Mouse (Mus musculus) embryonic facial prominence, embryonic 11.5 days (tissue): ENCODE measurements at regions not wholly inside any gene's neighbourhood (a gene's known extent, or its start where the extent isn't known, plus 50 kb on each side); places are given as distances from the start of the nearest gene placed in this dataset.

Source experiments
- ATAC-seq: fragments of 200-750 bp; cut with Nextera tagmentation; replicated peaks from 2 replicates; pipeline ENCODE4 v1.8.0; 2017; ENCODE audit warnings: low read depth; ENCODE audit not compliant: insufficient number of reproducible peaks, low FRiP score, low TSS enrichment
- DNase-seq: peaks from one replicate; pipeline ENCODE4 v3.0.0-alpha.2; 2015; ENCODE audit warnings: low spot score
- H3K27ac ChIP-seq: fragments of 300-500 bp; sonication (generic); replicated peaks from 2 replicates; pipeline ENCODE4 v1.5.1; 2014; ENCODE audit warnings: mild to moderate bottlenecking, low read depth, low read length, control low read depth
- H3K27me3 ChIP-seq: fragments of 300-500 bp; sonication (generic); 2 replicates; pipeline ENCODE4 v1.6.1; 2014; ENCODE audit warnings: mild to moderate bottlenecking, low read length, moderate library complexity, mixed read lengths; ENCODE audit not compliant: control insufficient read depth, insufficient read depth
- H3K36me3 ChIP-seq: fragments of 300-500 bp; sonication (generic); replicated peaks from 2 replicates; pipeline ENCODE4 v1.6.1; 2014; ENCODE audit warnings: low read depth, mild to moderate bottlenecking, low read length, moderate library complexity, mixed read lengths; ENCODE audit not compliant: control insufficient read depth, insufficient read depth
- H3K4me1 ChIP-seq: fragments of 300-500 bp; sonication (generic); 2 replicates; pipeline ENCODE4 v1.6.1; 2014; ENCODE audit warnings: low read length, mixed read lengths; ENCODE audit not compliant: control insufficient read depth, insufficient read depth
- H3K4me2 ChIP-seq: fragments of 300-500 bp; sonication (generic); 2 replicates; pipeline ENCODE4 v1.6.1; 2014; ENCODE audit warnings: low read depth, mild to moderate bottlenecking, control low read depth, low read length, moderate library complexity
- H3K4me3 ChIP-seq: fragments of 300-500 bp; sonication (generic); 2 replicates; pipeline ENCODE4 v1.5.1; 2014; ENCODE audit warnings: low read depth, low read length, control low read depth
- H3K9ac ChIP-seq: fragments of 300-500 bp; sonication (generic); replicated peaks from 2 replicates; pipeline ENCODE4 v1.6.1; 2014; ENCODE audit warnings: mild to moderate bottlenecking, control low read depth, low read length
- H3K9me3 ChIP-seq: fragments of 300-500 bp; sonication (generic); replicated peaks from 2 replicates; pipeline ENCODE4 v1.6.1; 2016; ENCODE audit warnings: mild to moderate bottlenecking, low read length, inconsistent platforms, mixed read lengths; ENCODE audit not compliant: control insufficient read depth
- WGBS: fragments of 180-500 bp; shearing (Covaris S2); extraction: QIAGEN DNeasy Blood & Tissue Kit; methylation state at CpG from one replicate; pipeline ENCODE4 v1.1.7; 2014; 5-methylcytosine and 5-hydroxymethylcytosine counted together

GRCm38 (mm10) chr1:69450455-69450854 lies 236.6 kb downstream of the Ikzf2 start:
- Histone ChIP-seq H3K9me3 (no peaks in the 10 kb centered on the region), H3K27me3 (no peaks in the 10 kb centered on the region), H3K4me1 (no peaks in the 10 kb centered on the region), H3K4me3 (no peak overlapping the region), H3K27ac (no peak overlapping the region), H3K4me2 (no peak overlapping the region), H3K9ac (no peak overlapping the region), H3K36me3 (no peaks in the 10 kb centered on the region)
- no peak for ATAC-seq
- whole genome bisulfite sequencing, result 51% methylated on average over 2 of the region's 2 CpGs
- DNase-seq, result no peak

GRCm38 (mm10) chr1:69447276-69447675 lies 239.8 kb downstream of the Ikzf2 start:
- no peak overlapping the region for H3K9ac ChIP-seq
- no peaks in the 10 kb centered on the region for H3K27me3 ChIP-seq
- H3K27ac ChIP-seq, result no peak overlapping the region
- no peak overlapping the region for H3K4me2 ChIP-seq
- no peak overlapping the region for H3K4me3 ChIP-seq
- ATAC-seq, result no peak
- no peaks in the 10 kb centered on the region for H3K9me3 ChIP-seq
- no peak for DNase-seq
- WGBS, result 76% methylated on average over 5 of the region's 5 CpGs
- H3K4me1 ChIP-seq, result no peaks in the 10 kb centered on the region
- H3K36me3 ChIP-seq, result no peaks in the 10 kb centered on the region

- ATAC-seq (no peak), DNase-seq (no peak)
- H3K27me3 ChIP-seq, result no peaks in the 10 kb centered on the region
- H3K9ac ChIP-seq, result no peak overlapping the region
- H3K4me3 ChIP-seq, result no peak overlapping the region
- no peaks in the 10 kb centered on the region for H3K9me3 ChIP-seq
- WGBS, result 78% methylated on average over 4 of the region's 4 CpGs
- H3K4me1 ChIP-seq, result no peaks in the 10 kb centered on the region
- no peak overlapping the region for H3K4me2 ChIP-seq
- H3K36me3 ChIP-seq, result no peaks in the 10 kb centered on the region
- no peak overlapping the region for H3K27ac ChIP-seq
Measured at GRCm38 (mm10) chr1:69444722-69445121, 242.3 kb downstream of the Ikzf2 start.

GRCm38 (mm10) chr1:69443466-69443865 lies 243.6 kb downstream of the Ikzf2 start:
- H3K27me3 ChIP-seq, result no peaks in the 10 kb centered on the region
- 64% methylated on average over 7 of the region's 7 CpGs for WGBS
- H3K4me1 ChIP-seq, result no peaks in the 10 kb centered on the region
- no peak overlapping the region for H3K4me2 ChIP-seq
- DNase-seq (no peak), ATAC-seq (no peak)
- H3K9me3 ChIP-seq, result no peaks in the 10 kb centered on the region
- H3K4me3 ChIP-seq, result no peak overlapping the region
- no peak overlapping the region for H3K9ac ChIP-seq
- no peaks in the 10 kb centered on the region for H3K36me3 ChIP-seq
- no peak overlapping the region for H3K27ac ChIP-seq

GRCm38 (mm10) chr1:69440564-69441334 lies 246.3 kb downstream of the Ikzf2 start:
- H3K27me3 ChIP-seq, result no peaks in the 10 kb centered on the region
- H3K4me1 ChIP-seq, result no peaks in the 10 kb centered on the region
- no peak for DNase-seq
- no peaks in the 10 kb centered on the region for H3K36me3 ChIP-seq
- H3K9ac ChIP-seq, result no peak overlapping the region
- H3K4me2 ChIP-seq, result no peak overlapping the region
- no peak overlapping the region for H3K4me3 ChIP-seq
- 89% methylated on average over 14 of the region's 14 CpGs for WGBS
- H3K9me3 ChIP-seq, result no peaks in the 10 kb centered on the region
- ATAC-seq, result no peak
- H3K27ac ChIP-seq, result no peak overlapping the region

DNA sequence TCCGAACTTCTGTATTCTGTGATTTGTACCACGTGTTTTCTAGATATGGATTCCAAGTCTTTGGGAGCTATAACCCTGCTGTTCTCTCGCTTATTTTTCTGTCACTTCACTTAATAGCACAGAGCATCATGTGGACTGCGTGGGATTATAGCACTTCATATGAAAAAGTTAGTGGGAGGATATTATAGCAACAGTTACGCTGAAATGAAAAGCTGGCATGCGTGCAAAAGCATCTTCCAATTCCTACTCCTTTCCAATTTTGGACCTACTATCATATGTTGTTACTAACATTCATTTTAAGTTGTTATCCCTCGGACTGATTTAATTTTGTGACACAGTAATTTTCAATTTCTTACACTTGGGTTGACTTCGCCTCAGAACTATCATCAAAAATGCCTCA lies 250.0 kb downstream of the Ikzf2 start:
- Histone ChIP-seq H3K9me3 (no peaks in the 10 kb centered on the region), H3K4me2 (no peak overlapping the region), H3K4me1 (no peaks in the 10 kb centered on the region), H3K36me3 (no peaks in the 10 kb centered on the region), H3K27me3 (no peaks in the 10 kb centered on the region), H3K4me3 (no peak overlapping the region), H3K9ac (no peak overlapping the region), H3K27ac (no peak overlapping the region)
- ATAC-seq, result no peak
- WGBS, result 89% methylated on average over 8 of the region's 8 CpGs
- DNase-seq, result no peak

- H3K4me3 ChIP-seq, result no peak overlapping the region
- no peak overlapping the region for H3K9ac ChIP-seq
- 49% methylated on average over 8 of the region's 8 CpGs for WGBS
- H3K27ac ChIP-seq, result no peak overlapping the region
- no peaks in the 10 kb centered on the region for H3K36me3 ChIP-seq
- peak; percentile 30 for DNase-seq
- H3K9me3 ChIP-seq, result no peaks in the 10 kb centered on the region
- H3K4me2 ChIP-seq, result no peak overlapping the region
- ATAC-seq, result no peak
- no peaks in the 10 kb centered on the region for H3K4me1 ChIP-seq
- H3K27me3 ChIP-seq, result no peaks in the 10 kb centered on the region
Measured at GRCm38 (mm10) chr1:69433655-69434357, 253.2 kb downstream of the Ikzf2 start.

DNA sequence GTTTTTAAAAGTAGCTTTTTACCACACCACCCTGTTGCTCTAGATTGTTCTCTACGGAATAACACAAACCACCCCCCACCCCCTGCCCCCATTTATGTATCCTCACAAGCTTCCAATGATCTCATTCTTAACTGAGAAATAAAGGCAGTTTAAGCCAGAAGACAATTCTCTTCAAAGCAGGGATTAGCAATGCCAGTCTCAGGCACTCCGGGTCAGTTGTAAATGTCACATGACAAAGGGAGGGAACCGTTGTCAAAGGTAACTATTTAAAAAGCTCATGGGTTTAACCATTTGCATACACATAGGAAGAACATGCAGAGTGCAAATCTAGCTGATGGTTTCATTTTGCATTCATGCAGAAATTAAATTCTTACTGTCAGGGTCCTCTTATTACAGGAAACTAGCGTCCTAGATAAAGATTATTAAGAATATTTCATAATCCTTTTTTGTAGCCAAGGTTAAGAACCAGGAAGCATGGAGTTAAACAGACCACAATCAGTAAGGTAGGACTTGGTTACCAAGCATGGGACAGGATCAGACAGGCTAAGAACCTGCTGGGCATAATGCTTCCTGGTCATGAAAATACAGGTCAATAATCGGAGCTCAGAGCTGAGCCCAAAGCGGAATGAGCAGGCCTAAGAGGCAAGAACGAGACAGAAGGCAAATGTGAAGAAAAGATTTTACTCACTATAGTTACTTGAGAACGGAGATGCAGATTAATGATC lies 256.2 kb downstream of the Ikzf2 start:
- no peak overlapping the region for H3K27ac ChIP-seq
- no peaks in the 10 kb centered on the region for H3K9me3 ChIP-seq
- no peaks in the 10 kb centered on the region for H3K27me3 ChIP-seq
- H3K4me2 ChIP-seq, result no peak overlapping the region
- H3K36me3 ChIP-seq, result no peaks in the 10 kb centered on the region
- ATAC-seq (no peak), DNase-seq (no peak)
- no peak overlapping the region for H3K9ac ChIP-seq
- 59% methylated on average over 8 of the region's 8 CpGs for WGBS
- no peak overlapping the region for H3K4me3 ChIP-seq
- no peaks in the 10 kb centered on the region for H3K4me1 ChIP-seq
